Mouse (Mus musculus) limb, embryonic 14.5 days (tissue): Measurements from ENCODE around the gene Gpr152. TPM values are rescaled to one million over a fixed set of nuclear protein-coding genes. Genes with fewer than 3 reads are reported as not detected.
"Not testable (repeated sequence)": the region's sequence is repeated elsewhere in the genome, so short reads cannot be mapped to it uniquely, and the experiment has no call there.

ENCODE experiments used
- ATAC-seq: fragments of 200-750 bp; cut with Nextera tagmentation; 2 replicates; pipeline ENCODE4 v1.8.0; 2017; ENCODE audit warnings: low read depth, moderate number of reproducible peaks, moderate TSS enrichment; ENCODE audit not compliant: low FRiP score
- DNase-seq: peaks from one replicate; pipeline ENCODE4 v3.0.0-alpha.2; 2015; ENCODE audit warnings: low spot score
- H3K27ac ChIP-seq: fragments of 300-500 bp; sonication (generic); replicated peaks from 2 replicates; pipeline ENCODE4 v1.5.1; 2014; ENCODE audit warnings: low read depth, mild to moderate bottlenecking, low read length, moderate library complexity, mixed read lengths
- H3K27me3 ChIP-seq: fragments of 300-500 bp; sonication (generic); 2 replicates; pipeline ENCODE4 v1.6.1; 2014; ENCODE audit warnings: low read length, mixed read lengths; ENCODE audit not compliant: control insufficient read depth, insufficient read depth
- H3K36me3 ChIP-seq: fragments of 300-500 bp; sonication (generic); 2 replicates; pipeline ENCODE4 v1.6.1; 2014; ENCODE audit warnings: mild to moderate bottlenecking, low read length, moderate library complexity, mixed read lengths; ENCODE audit not compliant: control insufficient read depth, insufficient read depth
- H3K4me1 ChIP-seq: fragments of 300-500 bp; sonication (generic); 2 replicates; pipeline ENCODE4 v1.6.1; 2014; ENCODE audit warnings: antibody characterized with exemption, low read length, mixed read lengths; ENCODE audit not compliant: control insufficient read depth, insufficient read depth
- H3K4me2 ChIP-seq: fragments of 300-500 bp; sonication (generic); replicated peaks from 2 replicates; pipeline ENCODE4 v1.6.1; 2014; ENCODE audit warnings: low read depth, mild to moderate bottlenecking, low read length, moderate library complexity; ENCODE audit not compliant: severe bottlenecking
- H3K4me3 ChIP-seq: fragments of 300-500 bp; sonication (generic); replicated peaks from 2 replicates; pipeline ENCODE4 v1.5.1; 2014; ENCODE audit warnings: low read length
- H3K9ac ChIP-seq: fragments of 300-500 bp; sonication (generic); 2 replicates; pipeline ENCODE4 v1.6.1; 2014; ENCODE audit warnings: mild to moderate bottlenecking, low read depth, low read length, moderate library complexity; ENCODE audit not compliant: severe bottlenecking
- H3K9me3 ChIP-seq: fragments of 300-500 bp; sonication (generic); 2 replicates; pipeline ENCODE4 v1.6.1; 2016; ENCODE audit warnings: low read length; ENCODE audit not compliant: control insufficient read depth
- POLR2A ChIP-seq: fragments of 200-500 bp; IDR thresholded peaks from 2 replicates; pipeline ENCODE4 v1.8.0; 2012; ENCODE audit warnings: inconsistent platforms, mild to moderate bottlenecking, moderate library complexity, borderline replicate concordance; ENCODE audit not compliant: insufficient read depth, insufficient read length; ENCODE audit errors: extremely low read depth
- WGBS: fragments of 180-500 bp; shearing (Covaris S2); extraction: QIAGEN DNeasy Blood & Tissue Kit; methylation state at CpG from one replicate; pipeline ENCODE4 v1.1.7; 2014; 5-methylcytosine and 5-hydroxymethylcytosine counted together
- polyA plus RNA-seq, 2 experiments: library from polyadenylated mRNA; depleted of rRNA in 1 of 2; stranded (reverse) in 1 of 2; unstranded in 1 of 2; fragments of >200 nt; fragmentation: Nextera tagmentation in 1 of 2; extraction: Ambion mirVana in 1 of 2; gene quantifications; 2 replicates each; pipeline versions ENCODE4 v1.2.1 to v1.2.3; 2012 to 2014

Gene Gpr152
- polyA plus RNA-seq, 2 experiments = 0.01 TPM; not detected in 1

GRCm38 (mm10) chr19:4131768-4132167 is 7.8 kb upstream of the Gpr152 start:
- no peaks in the 10 kb centered on the region for H3K9me3 ChIP-seq
- ATAC-seq = no peak
- 77% methylated on average over 2 of the region's 2 CpGs for WGBS
- DNase-seq = no peak
- TF ChIP-seq POLR2A = no peak
- peaks cover 4% of the 10 kb centered on the region for H3K4me1 ChIP-seq
- H3K27ac ChIP-seq = no peak overlapping the region
- no peak overlapping the region for H3K4me3 ChIP-seq
- H3K9ac ChIP-seq = no peak overlapping the region
- peaks cover 62% of the 10 kb centered on the region for H3K36me3 ChIP-seq
- no peaks in the 10 kb centered on the region for H3K27me3 ChIP-seq
- no peak overlapping the region for H3K4me2 ChIP-seq

- TF ChIP-seq POLR2A = no peak
- DNase-seq = no peak
- Histone ChIP-seq H3K4me1 (no peaks in the 10 kb centered on the region), H3K36me3 (peaks cover 38% of the 10 kb centered on the region), H3K9me3 (no peaks in the 10 kb centered on the region), H3K27me3 (no peaks in the 10 kb centered on the region), H3K27ac (no peak overlapping the region), H3K9ac (no peak overlapping the region), H3K4me3 (no peak overlapping the region), H3K4me2 (no peak overlapping the region)
- 85% methylated on average over 4 of the region's 4 CpGs for WGBS
- ATAC-seq = no peak
These were observed 5.2 kb upstream of the Gpr152 start for GRCm38 (mm10) chr19:4134354-4134753.

- H3K4me2 ChIP-seq, H3K9ac ChIP-seq, H3K9me3 ChIP-seq, H3K4me3 ChIP-seq, H3K27ac ChIP-seq, DNase-seq, ATAC-seq, H3K27me3 ChIP-seq, H3K4me1 ChIP-seq: not testable (repeated sequence)
- peaks cover 28% of the 10 kb centered on the region for H3K36me3 ChIP-seq
- 81% methylated on average over 6 of the region's 6 CpGs for WGBS
These were observed 4.2 kb upstream of the Gpr152 start for GRCm38 (mm10) chr19:4135229-4135962.

GRCm38 (mm10) chr19:4135963-4136345 is 3.6 kb upstream of the Gpr152 start:
- not testable (repeated sequence) for H3K9ac ChIP-seq, H3K4me2 ChIP-seq, DNase-seq, H3K4me1 ChIP-seq, H3K27me3 ChIP-seq, H3K9me3 ChIP-seq, H3K4me3 ChIP-seq, H3K27ac ChIP-seq, ATAC-seq
- WGBS = 31% methylated on average over 6 of the region's 8 CpGs
- peaks cover 24% of the 10 kb centered on the region for H3K36me3 ChIP-seq

GRCm38 (mm10) chr19:4136463-4136862 is 3.1 kb upstream of the Gpr152 start:
- no peaks in the 10 kb centered on the region for H3K27me3 ChIP-seq
- WGBS = 83% methylated on average over 5 of the region's 5 CpGs
- DNase-seq (no peak), ATAC-seq (no peak)
- no peaks in the 10 kb centered on the region for H3K4me1 ChIP-seq
- H3K27ac ChIP-seq = no peak overlapping the region
- H3K36me3 ChIP-seq = peaks cover 19% of the 10 kb centered on the region
- H3K4me3 ChIP-seq = no peak overlapping the region
- TF ChIP-seq POLR2A = no peak
- no peak overlapping the region for H3K4me2 ChIP-seq
- H3K9ac ChIP-seq = no peak overlapping the region
- H3K9me3 ChIP-seq = no peaks in the 10 kb centered on the region

GRCm38 (mm10) chr19:4137913-4138312 is 1.7 kb upstream of the Gpr152 start:
- H3K4me2 ChIP-seq = no peak overlapping the region
- no peak for TF ChIP-seq POLR2A
- WGBS = 81% methylated on average over 5 of the region's 5 CpGs
- H3K27ac ChIP-seq = no peak overlapping the region
- H3K36me3 ChIP-seq = 0 out of 2 replicates have a peak, but pooled peaks cover 5% of the 10 kb centered on the region
- no peak overlapping the region for H3K4me3 ChIP-seq
- H3K27me3 ChIP-seq = no peaks in the 10 kb centered on the region
- H3K9ac ChIP-seq = no peak overlapping the region
- DNase-seq (no peak), ATAC-seq (no peak)
- H3K4me1 ChIP-seq = no peaks in the 10 kb centered on the region
- no peaks in the 10 kb centered on the region for H3K9me3 ChIP-seq
